Mouse (Mus musculus): Measurements from ENCODE around the gene Rusc2.

DNA sequence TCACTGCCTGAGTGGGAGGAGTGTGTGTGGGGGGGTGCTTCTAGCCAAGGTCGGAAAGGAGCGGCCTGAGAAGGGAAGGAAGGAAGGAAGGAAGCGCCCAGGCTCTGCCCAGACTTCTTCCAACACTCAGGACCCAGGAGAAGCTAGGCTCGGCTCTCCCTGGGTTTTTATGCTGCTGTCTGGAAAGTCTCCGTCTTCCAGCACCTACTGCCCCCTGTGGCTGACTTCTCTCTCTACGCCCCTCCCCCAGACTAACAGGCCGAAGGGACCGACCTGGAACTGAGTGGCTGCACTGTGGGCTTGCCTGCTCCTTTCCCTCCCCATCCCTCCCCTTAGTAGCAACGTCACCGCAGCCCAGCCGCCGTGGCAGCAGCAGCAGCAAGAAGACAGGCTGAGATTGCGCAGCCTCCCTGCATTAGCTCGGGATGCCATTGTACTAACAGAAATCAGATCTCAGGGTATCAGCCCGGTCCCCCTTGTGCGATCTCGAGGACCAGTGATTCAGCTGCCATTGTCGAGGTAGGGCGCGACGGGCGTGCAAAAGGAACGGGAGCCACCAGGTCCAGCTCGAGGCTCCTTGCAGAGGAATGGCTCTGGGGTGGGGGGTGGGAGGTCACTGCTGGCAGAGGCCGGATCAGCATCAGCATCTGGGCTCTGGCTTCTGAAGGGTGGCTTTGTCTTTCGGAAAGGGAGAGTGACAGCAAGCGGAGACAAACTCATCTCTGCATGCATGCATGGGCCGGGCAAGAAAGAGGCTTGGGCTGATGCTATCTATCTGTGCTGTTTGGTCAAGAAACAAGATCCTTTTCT is 24.6 kb downstream of the Rusc2 start:
- no peak for TF ChIP-seq CTCF (IDR thresholded peaks at IDR 0.05; ENCODE audit: control insufficient read depth, insufficient read depth, insufficient replicate concordance, low read depth, low read length)
- peak; percentile 8; the same call in 1 of the 2 replicates for TF ChIP-seq POLR2A (IDR thresholded peaks at IDR 0.05; ENCODE audit: control insufficient read depth, low read depth, low read length)
